Mouse (Mus musculus): ENCODE measurements around the gene Echdc1. TPM values are rescaled to one million over a fixed set of nuclear protein-coding genes. Genes with fewer than 3 reads are reported as not detected.

Gene Echdc1
- total RNA-seq (2012; rRNA removed) (18.9 and 19.6 TPM in 2 replicates), polyA plus RNA-seq (2012; ENCODE audit: insufficient read depth in 1 of 2, insufficient read length in 2 of 2, low read depth in 1 of 2, low replicate concordance in 2 of 2, missing spikeins in 1 of 2) (10 to 100 TPM in 1 of 2 experiments, not detected in 1; 27.9 TPM)

DNA sequence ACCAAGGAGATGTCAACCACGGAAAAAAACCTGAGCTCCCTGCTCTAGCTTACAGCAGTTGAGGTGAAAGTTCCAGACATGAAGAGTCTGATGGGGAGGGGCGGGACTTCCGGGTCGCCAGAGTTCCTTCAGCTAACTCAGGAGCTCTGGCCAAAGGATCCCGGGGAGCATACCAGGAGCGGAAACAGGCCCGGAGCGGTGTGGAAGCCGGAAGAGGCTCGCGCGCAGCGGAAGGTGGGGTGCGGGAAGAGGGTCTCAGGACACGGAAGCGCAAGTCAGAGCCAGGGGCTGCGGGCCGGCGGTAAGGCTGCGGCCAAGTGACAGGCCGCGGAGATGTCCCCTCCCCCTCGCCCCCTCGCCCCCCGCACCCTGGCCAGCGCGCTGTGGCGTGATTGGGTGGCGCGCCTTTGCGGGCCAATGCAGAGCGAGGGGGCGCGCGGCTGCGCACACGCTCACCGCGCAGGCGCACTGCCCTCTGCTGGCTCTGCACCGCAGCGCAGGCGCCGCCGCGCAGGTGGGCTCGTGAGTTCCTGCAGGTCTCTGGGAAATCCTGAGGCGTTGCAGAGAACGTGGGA lies at the start of gene Echdc1:
TSS of gene Echdc1 (plus strand) at position 103 of the 575 bp plus-strand sequence.
- peaks cover 0 to 2% of the 10 kb centered on the region in 2 experiments; a peak in 2 of 4 replicates for H3K4me1 ChIP-seq (ENCODE audit: control insufficient read depth in 1 of 2, insufficient read depth in 2 of 2, low read length in 2 of 2)
- peak within 1 kb of the TSS; percentile 84 for H3K27ac ChIP-seq (ENCODE audit: control insufficient read depth, low read depth, low read length)
- peaks cover 0 to 14% of the 10 kb centered on the region in 2 experiments; a peak in 2 of 4 replicates for H3K36me3 ChIP-seq (ENCODE audit: control insufficient read depth in 1 of 2, insufficient read depth in 2 of 2, low read length in 2 of 2)
- peak; percentile 93 for DNase-seq (ENCODE audit: low read depth, low spot score)
- peak within 1 kb of the TSS; percentile 89 for H3K9ac ChIP-seq (ENCODE audit: control insufficient read depth, low read depth, low read length, poor library complexity, severe bottlenecking)
- no peaks in the 10 kb centered on the region for H3K27me3 ChIP-seq (ENCODE audit: control insufficient read depth in 1 of 2, insufficient read depth in 2 of 2, low read length in 2 of 2)
- H3K4me3 ChIP-seq (ENCODE audit: control insufficient read depth in 1 of 2, insufficient read depth in 1 of 2, low read depth in 2 of 2, low read length in 2 of 2) = peak within 1 kb of the TSS; percentile 92 to 96
- H3K79me2 ChIP-seq (ENCODE audit: control insufficient read depth, insufficient read depth, low read length, poor library complexity) = peaks cover 10% of the 10 kb centered on the region
- no peaks in the 10 kb centered on the region for H3K9me3 ChIP-seq (replicated peaks; ENCODE audit: insufficient read depth, low read length)
- TF ChIP-seq ZKSCAN1 (IDR thresholded peaks at IDR 0.05; ENCODE audit: low read depth, low read length) = no peak
- no peak for TF ChIP-seq RAD21 (IDR thresholded peaks at IDR 0.05; ENCODE audit: low read depth, low read length)
- no peak for TF ChIP-seq MAX (IDR thresholded peaks at IDR 0.05; ENCODE audit: low read length)
- TF ChIP-seq POLR2AphosphoS2 (IDR thresholded peaks at IDR 0.05; ENCODE audit: low read length) = peak; percentile 80
- no peak for TF ChIP-seq ETS1 (IDR thresholded peaks at IDR 0.05; ENCODE audit: low read depth, low read length)
- TF ChIP-seq USF1 (IDR thresholded peaks at IDR 0.05; ENCODE audit: low read depth, low read length) = no peak
- TF ChIP-seq MAZ (IDR thresholded peaks at IDR 0.05; ENCODE audit: low read depth, low read length) = no peak; the same call in 1 of the 2 replicates
- TF ChIP-seq POLR2AphosphoS5 (IDR thresholded peaks at IDR 0.05; ENCODE audit: borderline replicate concordance, low read depth, low read length) = no peak
- peak; percentile 49 for TF ChIP-seq MXI1 (IDR thresholded peaks at IDR 0.05; ENCODE audit: low read depth, low read length)
- no peak for TF ChIP-seq UBTF (IDR thresholded peaks at IDR 0.05; ENCODE audit: borderline replicate concordance, insufficient read depth, low read depth, low read length)
- peak; percentile 78 for TF ChIP-seq HCFC1 (IDR thresholded peaks at IDR 0.05; ENCODE audit: low read depth, low read length)
- no peak for TF ChIP-seq RCOR1 (IDR thresholded peaks at IDR 0.05; ENCODE audit: low read depth, low read length)
- TF ChIP-seq TAL1 (IDR thresholded peaks at IDR 0.05; ENCODE audit: low read length) = no peak
- no peak for TF ChIP-seq ZC3H11A (IDR thresholded peaks at IDR 0.05; ENCODE audit: low read depth, low read length)
- 0 out of 4 replicates have a peak, but pooled peaks of 1 of the 2 experiments have one; percentile 14 for TF ChIP-seq EP300 (IDR thresholded peaks at IDR 0.05; ENCODE audit: low read depth in 1 of 2, low read length in 2 of 2)
- TF ChIP-seq GABPA (IDR thresholded peaks at IDR 0.05; ENCODE audit: low read depth, low read length) = no peak
- TF ChIP-seq TBP (IDR thresholded peaks at IDR 0.05; ENCODE audit: low read depth, low read length) = no peak
- TF ChIP-seq CHD2 (IDR thresholded peaks at IDR 0.05; ENCODE audit: low read length) = no peak
- TF ChIP-seq ELF1 (IDR thresholded peaks at IDR 0.05; ENCODE audit: low read depth, low read length) = peak; percentile 88
- TF ChIP-seq MEF2A (IDR thresholded peaks at IDR 0.05; ENCODE audit: extremely low read depth, insufficient replicate concordance, low read depth, low read length, poor library complexity, severe bottlenecking) = no peak
- TF ChIP-seq NRF1 (IDR thresholded peaks at IDR 0.05; ENCODE audit: insufficient read depth, low read depth, low read length, poor library complexity, severe bottlenecking) = peak; percentile 91
- TF ChIP-seq CHD1 (IDR thresholded peaks at IDR 0.05; ENCODE audit: low read depth, low read length) = 0 out of 2 replicates have a peak, but pooled peaks have one; percentile 66
- TF ChIP-seq ZMIZ1 (IDR thresholded peaks at IDR 0.05; ENCODE audit: low read depth, low read length) = no peak
- no peak for TF ChIP-seq GATA1 (IDR thresholded peaks at IDR 0.05; ENCODE audit: low read depth, low read length)
- TF ChIP-seq MYB (IDR thresholded peaks at IDR 0.05; ENCODE audit: low read depth, low read length) = no peak
- TF ChIP-seq USF2 (IDR thresholded peaks at IDR 0.05; ENCODE audit: borderline replicate concordance in 1 of 2, insufficient read depth in 1 of 2, low read depth in 1 of 2, low read length in 2 of 2) = no peak
- TF ChIP-seq BHLHE40 (IDR thresholded peaks at IDR 0.05; ENCODE audit: borderline replicate concordance, low read depth, low read length) = no peak
- peak; percentile 4; the same call in 1 of the 2 replicates for TF ChIP-seq TCF12 (IDR thresholded peaks at IDR 0.05; ENCODE audit: low read depth, low read length)
- TF ChIP-seq SMC3 (IDR thresholded peaks at IDR 0.05; ENCODE audit: low read depth, low read length) = no peak
- TF ChIP-seq POLR2A (IDR thresholded peaks at IDR 0.05; ENCODE audit: control insufficient read depth in 1 of 2, insufficient read depth in 1 of 2, low read depth in 1 of 2, low read length in 2 of 2, poor library complexity in 1 of 2) = peak; percentile 57 to 71; a peak in 3 of 4 replicates
- no peak for TF ChIP-seq KAT2A (conservative IDR thresholded peaks at IDR 0.05; ENCODE audit: low read depth, low read length)
- no peak for TF ChIP-seq JUND (IDR thresholded peaks at IDR 0.05; ENCODE audit: low read depth, low read length)
- TF ChIP-seq E2F4 (IDR thresholded peaks at IDR 0.05; ENCODE audit: borderline replicate concordance, low read depth, low read length) = no peak
- no peak for TF ChIP-seq MYC (IDR thresholded peaks at IDR 0.05; ENCODE audit: low read depth, low read length)
- peak; percentile 76 for TF ChIP-seq SIN3A (IDR thresholded peaks at IDR 0.05; ENCODE audit: low read length)
- TF ChIP-seq NELFE (IDR thresholded peaks at IDR 0.05; ENCODE audit: low read depth, low read length) = peak; percentile 62
